Mouse (Mus musculus): Measurements from ENCODE around the gene Nudt15. TPM values are rescaled to one million over a fixed set of nuclear protein-coding genes. Genes with fewer than 3 reads are reported as not detected.

The Nudt15 gene
- polyA plus RNA-seq, 1 experiment from 2014 or later = 4.5 TPM

GRCm38 (mm10) chr14:73479771-73480170, 68.3 kb downstream of the Nudt15 start:
- H3K9me3 ChIP-seq = no peaks in the 10 kb centered on the region
- 63% methylated on average over 1 of the region's 1 CpGs for WGBS
- no peaks in the 10 kb centered on the region for H3K4me1 ChIP-seq
- H3K27me3 ChIP-seq (replicated peaks) = no peaks in the 10 kb centered on the region
- no peak overlapping the region for H3K27ac ChIP-seq
- no peak overlapping the region for H3K4me3 ChIP-seq (replicated peaks)
- no peak overlapping the region for H3K9ac ChIP-seq
- H3K36me3 ChIP-seq = no peaks in the 10 kb centered on the region
- no peak overlapping the region for H3K4me2 ChIP-seq
- no peak for ATAC-seq (ENCODE audit: insufficient read depth, low FRiP score, low read depth)

GRCm38 (mm10) chr14:73478321-73478720, 69.7 kb downstream of the Nudt15 start:
- H3K9me3 ChIP-seq = no peaks in the 10 kb centered on the region
- H3K4me3 ChIP-seq (replicated peaks) = no peak overlapping the region
- H3K27ac ChIP-seq = no peak overlapping the region
- no peak for ATAC-seq (ENCODE audit: insufficient read depth, low FRiP score, low read depth)
- H3K4me2 ChIP-seq = no peak overlapping the region
- 74% methylated on average over 3 of the region's 3 CpGs for WGBS
- H3K36me3 ChIP-seq = no peaks in the 10 kb centered on the region
- H3K4me1 ChIP-seq = peaks cover 6% of the 10 kb centered on the region; the same call in 1 of the 2 replicates
- no peaks in the 10 kb centered on the region for H3K27me3 ChIP-seq (replicated peaks)
- H3K9ac ChIP-seq = no peak overlapping the region

GRCm38 (mm10) chr14:73477077-73477476, 71.0 kb downstream of the Nudt15 start:
- Histone ChIP-seq H3K4me3 (replicated peaks) (no peak overlapping the region), H3K27ac (no peak overlapping the region), H3K9me3 (no peaks in the 10 kb centered on the region), H3K4me1 (peaks cover 6% of the 10 kb centered on the region; the same call in 1 of the 2 replicates), H3K9ac (no peak overlapping the region), H3K36me3 (no peaks in the 10 kb centered on the region), H3K27me3 (replicated peaks) (no peaks in the 10 kb centered on the region), H3K4me2 (no peak overlapping the region)
- 89% methylated on average over 10 of the region's 10 CpGs for WGBS
- no peak for ATAC-seq (ENCODE audit: insufficient read depth, low FRiP score, low read depth)

- H3K36me3 ChIP-seq = no peaks in the 10 kb centered on the region
- 77% methylated on average over 8 of the region's 8 CpGs for WGBS
These were observed 71.6 kb downstream of the Nudt15 start for GRCm38 (mm10) chr14:73476361-73476934.

GRCm38 (mm10) chr14:73475506-73475905, 72.5 kb downstream of the Nudt15 start:
- Histone ChIP-seq H3K27me3 (replicated peaks) (no peaks in the 10 kb centered on the region), H3K4me1 (peaks cover 6% of the 10 kb centered on the region; the same call in 1 of the 2 replicates), H3K9me3 (no peaks in the 10 kb centered on the region), H3K4me2 (no peak overlapping the region), H3K27ac (no peak overlapping the region), H3K36me3 (no peaks in the 10 kb centered on the region), H3K9ac (no peak overlapping the region), H3K4me3 (replicated peaks) (no peak overlapping the region)
- WGBS = 70% methylated on average over 7 of the region's 7 CpGs
- no peak for ATAC-seq (ENCODE audit: insufficient read depth, low FRiP score, low read depth)

More at GRCm38 (mm10) chr14:73476361-73476934, 71.6 kb downstream of the Nudt15 start:
- H3K4me1 ChIP-seq = peaks cover 6% of the 10 kb centered on the region; the same call in 1 of the 2 replicates
- no peak overlapping the region for H3K4me2 ChIP-seq
- no peak overlapping the region for H3K9ac ChIP-seq
- no peaks in the 10 kb centered on the region for H3K27me3 ChIP-seq (replicated peaks)
- no peak overlapping the region for H3K4me3 ChIP-seq (replicated peaks)
- no peaks in the 10 kb centered on the region for H3K9me3 ChIP-seq
- ATAC-seq (ENCODE audit: insufficient read depth, low FRiP score, low read depth) = no peak
- H3K27ac ChIP-seq = no peak overlapping the region

GRCm38 (mm10) chr14:73474636-73475093, 73.4 kb downstream of the Nudt15 start:
- no peaks in the 10 kb centered on the region for H3K27me3 ChIP-seq (replicated peaks)
- H3K27ac ChIP-seq = 0 out of 2 replicates have a peak overlapping the region, but pooled peaks have one; percentile 4
- peak; percentile 56; the same call in 1 of the 2 replicates for ATAC-seq (ENCODE audit: insufficient read depth, low FRiP score, low read depth)
- H3K36me3 ChIP-seq = no peaks in the 10 kb centered on the region
- no peak overlapping the region for H3K4me3 ChIP-seq (replicated peaks)
- no peak overlapping the region for H3K9ac ChIP-seq
- H3K4me1 ChIP-seq = peaks cover 6% of the 10 kb centered on the region; the same call in 1 of the 2 replicates
- no peak overlapping the region for H3K4me2 ChIP-seq
- WGBS = 21% methylated on average over 7 of the region's 7 CpGs
- H3K9me3 ChIP-seq = no peaks in the 10 kb centered on the region

GRCm38 (mm10) chr14:73473670-73474460, 74.2 kb downstream of the Nudt15 start:
- Histone ChIP-seq H3K4me1 (peaks cover 6% of the 10 kb centered on the region; the same call in 1 of the 2 replicates), H3K27me3 (replicated peaks) (no peaks in the 10 kb centered on the region), H3K27ac (no peak overlapping the region), H3K9ac (no peak overlapping the region), H3K36me3 (no peaks in the 10 kb centered on the region), H3K4me2 (no peak overlapping the region), H3K4me3 (replicated peaks) (no peak overlapping the region), H3K9me3 (no peaks in the 10 kb centered on the region)
- 23% methylated on average over 3 of the region's 3 CpGs for WGBS
- no peak for ATAC-seq (ENCODE audit: insufficient read depth, low FRiP score, low read depth)

GRCm38 (mm10) chr14:73472205-73472604, 75.8 kb downstream of the Nudt15 start:
- no peaks in the 10 kb centered on the region for H3K27me3 ChIP-seq (replicated peaks)
- no peak for ATAC-seq (ENCODE audit: insufficient read depth, low FRiP score, low read depth)
- 60% methylated on average over 7 of the region's 7 CpGs for WGBS
- H3K9ac ChIP-seq = no peak overlapping the region
- H3K36me3 ChIP-seq = no peaks in the 10 kb centered on the region
- no peak overlapping the region for H3K4me2 ChIP-seq
- no peak overlapping the region for H3K4me3 ChIP-seq (replicated peaks)
- H3K4me1 ChIP-seq = peaks cover 6% of the 10 kb centered on the region; the same call in 1 of the 2 replicates
- H3K9me3 ChIP-seq = no peaks in the 10 kb centered on the region
- no peak overlapping the region for H3K27ac ChIP-seq

- 58% methylated on average over 8 of the region's 8 CpGs for WGBS
- Histone ChIP-seq H3K36me3 (no peaks in the 10 kb centered on the region), H3K9me3 (no peaks in the 10 kb centered on the region), H3K9ac (no peak overlapping the region), H3K27ac (no peak overlapping the region), H3K4me2 (no peak overlapping the region), H3K4me3 (replicated peaks) (no peak overlapping the region), H3K4me1 (peaks cover 6% of the 10 kb centered on the region; the same call in 1 of the 2 replicates), H3K27me3 (replicated peaks) (no peaks in the 10 kb centered on the region)
- no peak for ATAC-seq (ENCODE audit: insufficient read depth, low FRiP score, low read depth)
These were observed 77.4 kb downstream of the Nudt15 start for GRCm38 (mm10) chr14:73470593-73470992.

- H3K36me3 ChIP-seq = no peaks in the 10 kb centered on the region
- H3K27ac ChIP-seq = no peak overlapping the region
- H3K4me2 ChIP-seq = no peak overlapping the region
- H3K9ac ChIP-seq = no peak overlapping the region
- H3K9me3 ChIP-seq = no peaks in the 10 kb centered on the region
- 76% methylated on average over 7 of the region's 7 CpGs for WGBS
- H3K4me1 ChIP-seq = peaks cover 4% of the 10 kb centered on the region; the same call in 1 of the 2 replicates
- no peak overlapping the region for H3K4me3 ChIP-seq (replicated peaks)
- H3K27me3 ChIP-seq (replicated peaks) = no peaks in the 10 kb centered on the region
- no peak for ATAC-seq (ENCODE audit: insufficient read depth, low FRiP score, low read depth)
These were observed 78.5 kb downstream of the Nudt15 start for GRCm38 (mm10) chr14:73469506-73469905.

All from stomach, embryonic 15.5 days (tissue).